Mouse (Mus musculus) ES-Bruce4 (cell line): Measurements from ENCODE around the gene Gdi2.

Source experiments
- CTCF ChIP-seq: IDR thresholded peaks from one replicate; pipeline ENCODE4 v1.8.1; 2011; ENCODE audit warnings: low read depth, low read length
- EP300 ChIP-seq: IDR thresholded peaks from 2 replicates; pipeline ENCODE4 v1.6.1; 2011; ENCODE audit warnings: low read depth, low read length; ENCODE audit not compliant: insufficient read depth

DNA sequence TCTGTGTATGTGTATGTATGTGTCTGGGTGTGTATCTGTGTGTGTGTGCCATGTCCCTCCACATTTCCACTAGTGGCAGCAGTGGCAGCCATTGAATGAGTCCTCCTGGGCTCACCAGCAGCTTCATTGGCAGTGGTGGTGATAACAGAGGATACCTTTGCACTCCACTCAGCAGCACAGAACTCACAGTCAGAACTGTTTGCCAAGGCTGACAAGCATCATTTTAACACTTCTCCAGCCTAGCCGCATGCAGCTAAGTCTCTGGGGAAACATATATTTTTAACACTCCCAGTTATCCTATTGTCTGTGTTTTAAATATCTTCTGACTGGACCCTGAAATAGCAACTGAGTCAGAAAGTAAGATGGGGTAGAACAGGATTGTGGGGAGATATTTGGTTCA is 13.9 kb upstream of the Gdi2 start:
- no peak for TF ChIP-seq CTCF
- TF ChIP-seq EP300: no peak
